8 mouse cellular contexts compared by ENCODE assay signal in genomic region chr11:115514238-115514663, GRCm38 (mm10). TPM values are rescaled to one million over a fixed set of nuclear protein-coding genes. Genes with fewer than 3 reads are reported as not detected.
DNase-seq lines count a peak whose midpoint lies in the region; ATAC-seq and TF ChIP-seq lines count a peak whose summit lies in the region.

Gene Jpt1 (minus strand): TSS chr11:115514387.

- peak; percentile 97 for DNase-seq in ZHBTc4 (ENCODE audit: low read depth, low spot score)
- peak; percentile 96 for DNase-seq in gastrocnemius, adult 2 months
- peak; percentile 98 for DNase-seq in hindbrain, postnatal 0 days (ENCODE audit: low spot score)
- DNase-seq in left cerebral cortex, adult 2 months (ENCODE audit: extremely low spot score in 1 of 2, low spot score in 2 of 2): peak; percentile 96
- DNase-seq in right cerebral cortex, adult 2 months (ENCODE audit: low spot score in 2 of 2): peak; percentile 97 to 99
- peak; percentile 95 for DNase-seq in urinary bladder, postnatal 14 days (ENCODE audit: low spot score)

- WGBS in hindbrain, postnatal 0 days: 0% methylated on average over 24 of the region's 24 CpGs

- H3K9me3 ChIP-seq in hindbrain, postnatal 0 days (ENCODE audit: low read length): no peaks in the 10 kb centered on the region

- H3K4me1 ChIP-seq in hindbrain, postnatal 0 days (ENCODE audit: insufficient read depth, low read length): peaks cover 16% of the 10 kb centered on the region

- H3K4me3 ChIP-seq in gastrocnemius, adult 2 months: peak within 1 kb of the TSS; percentile 84
- peak within 1 kb of the TSS; percentile 100 for H3K4me3 ChIP-seq in hindbrain, postnatal 0 days (ENCODE audit: low read length)
- H3K4me3 ChIP-seq in left cerebral cortex, adult 2 months: peak within 1 kb of the TSS; percentile 90

- intact Hi-C loops in gastrocnemius, adult 2 months (cut with DNase I): no loop called here
- intact Hi-C loops in left cerebral cortex, adult 2 months (cut with DNase I): loop anchor here (1.0 to 2.0 kb wide), 2 partner anchors 23 kb away; partner anchors contain the start of genes Nt5c and Sumo2

- H3K36me3 ChIP-seq in hindbrain, postnatal 0 days (ENCODE audit: insufficient read depth, low read length): no peaks in the 10 kb centered on the region

- TF ChIP-seq CTCF in gastrocnemius, adult 2 months (IDR thresholded peaks at IDR 0.05): no peak
- TF ChIP-seq CTCF in hindbrain, postnatal 0 days (IDR thresholded peaks at IDR 0.05; ENCODE audit: low read depth): no peak
- TF ChIP-seq CTCF in left cerebral cortex, adult 2 months (IDR thresholded peaks at IDR 0.05): no peak; the same call in 1 of the 2 replicates

- peak within 1 kb of the TSS; percentile 94 for H3K27ac ChIP-seq in gastrocnemius, adult 2 months
- H3K27ac ChIP-seq in hindbrain, postnatal 0 days: peak within 1 kb of the TSS; percentile 81
- peak within 1 kb of the TSS; percentile 94 for H3K27ac ChIP-seq in left cerebral cortex, adult 2 months

- H3K9ac ChIP-seq in hindbrain, postnatal 0 days (replicated peaks; ENCODE audit: low read length): peak within 1 kb of the TSS; percentile 97

- ATAC-seq in common myeloid progenitor, adult 5-6 weeks (replicated peaks; ENCODE audit: low read depth, poor library complexity, severe bottlenecking): peak; percentile 81
- peak; percentile 98 for ATAC-seq in hindbrain, postnatal 0 days
- peak; percentile 83 for ATAC-seq in megakaryocyte, adult 5-6 weeks (ENCODE audit: poor library complexity, severe bottlenecking)

- H3K4me2 ChIP-seq in hindbrain, postnatal 0 days (ENCODE audit: low read depth, low read length): peak within 1 kb of the TSS; percentile 83

- H3K27me3 ChIP-seq in hindbrain, postnatal 0 days (ENCODE audit: insufficient read depth, low read length): no peaks in the 10 kb centered on the region

RNA-seq across cellular contexts. Expression of gene Jpt1, which starts in this region (rescaled TPM):
- 152 and 171 TPM in 2 replicates for total RNA-seq in common myeloid progenitor, adult 5-6 weeks (2017)
- 10 to 100 TPM; 38.4 to 40.9 TPM for total RNA-seq in gastrocnemius, adult 2 months (2021)
- total RNA-seq in hindbrain, postnatal 0 days (2014; rRNA removed): 640 and 655 TPM in 2 replicates
- 966 and 1,016 TPM in 2 replicates for polyA plus RNA-seq in hindbrain, postnatal 0 days (2015; fragmentation: Nextera tagmentation; extraction: Ambion mirVana)
- 100 to 1,000 TPM; 158 to 161 TPM for total RNA-seq in left cerebral cortex, adult 2 months (2021)
- total RNA-seq in megakaryocyte, adult 5-6 weeks (2015): 211 and 220 TPM in 2 replicates
- total RNA-seq in megakaryocyte, adult 5-6 weeks (2017): 181 and 183 TPM in 2 replicates

Comparison
In these comparisons a context has a peak if more than half of its experiments do, and no peak if none do; other contexts are left out.
1. Peak in every context shown above with its lines: DNase-seq, ATAC-seq, H3K4me3 ChIP-seq and H3K27ac ChIP-seq.